Mouse (Mus musculus) cerebellum, postnatal 10 days (tissue): Measurements from ENCODE around the gene Adamts9.

Experiments
- DNase-seq, 2 experiments: peaks; one replicate each; pipeline ENCODE4 v3.0.0; 2021; ENCODE audit warnings: mixed read lengths in 2 of 2

The Adamts9 gene

GRCm38 (mm10) chr6:92858721-92859510 lies 84.4 kb downstream of the Adamts9 start:
- no peak for DNase-seq

GRCm38 (mm10) chr6:92857761-92858160 lies 85.5 kb downstream of the Adamts9 start:
- no peak for DNase-seq

- no peak for DNase-seq
Measured at GRCm38 (mm10) chr6:92854873-92855272, 88.4 kb downstream of the Adamts9 start.

- DNase-seq = peak; percentile 53 to 74
Measured at GRCm38 (mm10) chr6:92850250-92850649, 93.0 kb downstream of the Adamts9 start.

- DNase-seq = peak in 1 of 2 experiments; percentile 48
Measured at GRCm38 (mm10) chr6:92849208-92849607, 94.1 kb downstream of the Adamts9 start.

GRCm38 (mm10) chr6:92846614-92847013 lies 96.7 kb downstream of the Adamts9 start:
- DNase-seq = no peak

GRCm38 (mm10) chr6:92845898-92846297 lies 97.4 kb downstream of the Adamts9 start:
- DNase-seq = no peak

GRCm38 (mm10) chr6:92843474-92843873 lies 99.8 kb downstream of the Adamts9 start:
- no peak for DNase-seq

- no peak for DNase-seq
Measured at GRCm38 (mm10) chr6:92842000-92842399, 101.3 kb downstream of the Adamts9 start.

- peak; percentile 31 to 59 for DNase-seq
Measured at GRCm38 (mm10) chr6:92831106-92831505, 112.2 kb downstream of the Adamts9 start.

- no peak for DNase-seq
Measured at GRCm38 (mm10) chr6:92829148-92829547, 114.1 kb downstream of the Adamts9 start.

GRCm38 (mm10) chr6:92827360-92827759 lies 115.9 kb downstream of the Adamts9 start:
- DNase-seq = no peak

- DNase-seq = no peak
Measured at GRCm38 (mm10) chr6:92826561-92826960, 116.7 kb downstream of the Adamts9 start.

- no peak for DNase-seq
Measured at GRCm38 (mm10) chr6:92823991-92824390, 119.3 kb downstream of the Adamts9 start.

- no peak for DNase-seq
Measured at GRCm38 (mm10) chr6:92822006-92822405, 121.3 kb downstream of the Adamts9 start.

- DNase-seq = no peak
Measured at GRCm38 (mm10) chr6:92821606-92822005, 121.7 kb downstream of the Adamts9 start.

- no peak for DNase-seq
Measured at GRCm38 (mm10) chr6:92817661-92818060, 125.6 kb downstream of the Adamts9 start.

- DNase-seq = peak; percentile 21 to 26
Measured at GRCm38 (mm10) chr6:92816311-92816751, 127.0 kb downstream of the Adamts9 start, which contains the start of gene A730049H05Rik. Gene A730049H05Rik (plus strand): TSS chr6:92816478.

- peak; percentile 89 to 91 for DNase-seq
Measured at GRCm38 (mm10) chr6:92812702-92813370, 130.5 kb downstream of the Adamts9 start.

- no peak for DNase-seq
Measured at GRCm38 (mm10) chr6:92811566-92811965, 131.7 kb downstream of the Adamts9 start.

GRCm38 (mm10) chr6:92810628-92811027 lies 132.7 kb downstream of the Adamts9 start:
- DNase-seq = no peak

- DNase-seq = no peak
Measured at GRCm38 (mm10) chr6:92809818-92810217, 133.5 kb downstream of the Adamts9 start.

GRCm38 (mm10) chr6:92804254-92804971 lies 138.9 kb downstream of the Adamts9 start:
- DNase-seq = no peak
